Mouse (Mus musculus) intestine, embryonic 15.5 days (tissue): ENCODE measurements around the gene Eef1akmt3. TPM values are rescaled to one million over a fixed set of nuclear protein-coding genes. Genes with fewer than 3 reads are reported as not detected.

Experiments used
- ATAC-seq: fragments of 200-750 bp; cut with Nextera tagmentation; 2 replicates; pipeline ENCODE4 v1.8.0; 2017; ENCODE audit warnings: moderate TSS enrichment, moderate library complexity
- H3K27ac ChIP-seq: fragments of 300-500 bp; sonication (generic); 2 replicates; pipeline ENCODE4 v1.5.1; 2015; ENCODE audit warnings: mild to moderate bottlenecking, inconsistent platforms
- H3K27me3 ChIP-seq: fragments of 300-500 bp; sonication (generic); replicated peaks from 2 replicates; pipeline ENCODE4 v1.6.1; 2015; ENCODE audit warnings: inconsistent platforms
- H3K36me3 ChIP-seq: fragments of 300-500 bp; sonication (generic); 2 replicates; pipeline ENCODE4 v1.6.1; 2015; ENCODE audit warnings: inconsistent platforms
- H3K4me1 ChIP-seq: fragments of 300-500 bp; sonication (generic); replicated peaks from 2 replicates; pipeline ENCODE4 v1.6.1; 2015; ENCODE audit warnings: inconsistent platforms
- H3K4me2 ChIP-seq: fragments of 300-500 bp; sonication (generic); replicated peaks from 2 replicates; pipeline ENCODE4 v1.6.1; 2015; ENCODE audit warnings: mild to moderate bottlenecking, inconsistent platforms
- H3K4me3 ChIP-seq: fragments of 300-500 bp; sonication (generic); replicated peaks from 2 replicates; pipeline ENCODE4 v1.5.1; 2015; ENCODE audit warnings: inconsistent platforms
- H3K9ac ChIP-seq: fragments of 300-500 bp; sonication (generic); 2 replicates; pipeline ENCODE4 v1.6.1; 2015; ENCODE audit warnings: inconsistent platforms
- H3K9me3 ChIP-seq: fragments of 300-500 bp; sonication (generic); 2 replicates; pipeline ENCODE4 v1.6.1; 2016; ENCODE audit warnings: inconsistent platforms
- WGBS: fragments of 180-500 bp; shearing (Covaris S2); methylation state at CpG from one replicate; pipeline ENCODE4 v1.1.7; 2015; 5-methylcytosine and 5-hydroxymethylcytosine counted together
- polyA plus RNA-seq: library from polyadenylated mRNA; unstranded; fragments of >200 nt; fragmentation: Nextera tagmentation; extraction: Ambion mirVana; gene quantifications from 2 replicates; pipeline ENCODE4 v1.2.1, GENCODE M21; 2015

Eef1akmt3 gene
- polyA plus RNA-seq: 0.40 and 0.69 TPM in 2 replicates

GRCm38 (mm10) chr10:127041274-127041766 is at the start of gene Eef1akmt3, which contains the start of gene Mettl1:
Eef1akmt3 (minus strand) TSS chr10:127041513.
Mettl1 (plus strand) TSS chr10:127041414.
- WGBS: 1% methylated on average over 28 of the region's 28 CpGs
- Histone ChIP-seq H3K27me3 (0 out of 2 replicates have a peak, but pooled peaks cover 3% of the 10 kb centered on the region), H3K4me3 (peak within 1 kb of the TSS; percentile 85), H3K4me1 (peaks cover 11% of the 10 kb centered on the region), H3K9me3 (no peaks in the 10 kb centered on the region), H3K4me2 (peak within 1 kb of the TSS; percentile 97), H3K36me3 (0 out of 2 replicates have a peak, but pooled peaks cover 2% of the 10 kb centered on the region), H3K9ac (peak within 1 kb of the TSS; percentile 69), H3K27ac (peak within 1 kb of the TSS; percentile 71)
- ATAC-seq: peak; percentile 78

- no peak overlapping the region for H3K9ac ChIP-seq
- H3K27ac ChIP-seq: no peak overlapping the region
- H3K4me1 ChIP-seq: peaks cover 17% of the 10 kb centered on the region
- H3K27me3 ChIP-seq: peaks cover 57% of the 10 kb centered on the region
- H3K36me3 ChIP-seq: no peaks in the 10 kb centered on the region
- no peaks in the 10 kb centered on the region for H3K9me3 ChIP-seq
- ATAC-seq: peak; percentile 23; the same call in 1 of the 2 replicates
- H3K4me3 ChIP-seq: peak overlapping the region; percentile 18
- H3K4me2 ChIP-seq: peak overlapping the region; percentile 50
- 11% methylated on average over 57 of the region's 57 CpGs for WGBS
These were observed 49.5 kb upstream of the Eef1akmt3 start for GRCm38 (mm10) chr10:127090560-127091411.

GRCm38 (mm10) chr10:127085633-127086032 is 44.3 kb upstream of the Eef1akmt3 start:
- no peak overlapping the region for H3K9ac ChIP-seq
- no peak overlapping the region for H3K4me3 ChIP-seq
- H3K27me3 ChIP-seq: peaks cover 58% of the 10 kb centered on the region
- H3K4me2 ChIP-seq: no peak overlapping the region
- 63% methylated on average over 6 of the region's 6 CpGs for WGBS
- no peaks in the 10 kb centered on the region for H3K36me3 ChIP-seq
- peaks cover 20% of the 10 kb centered on the region for H3K4me1 ChIP-seq
- ATAC-seq: no peak
- H3K27ac ChIP-seq: no peak overlapping the region
- no peaks in the 10 kb centered on the region for H3K9me3 ChIP-seq

- H3K4me1 ChIP-seq: peaks cover 23% of the 10 kb centered on the region
- H3K27me3 ChIP-seq: peaks cover 58% of the 10 kb centered on the region
- H3K36me3 ChIP-seq: no peaks in the 10 kb centered on the region
- H3K9ac ChIP-seq: no peak overlapping the region
- no peaks in the 10 kb centered on the region for H3K9me3 ChIP-seq
- 79% methylated on average over 9 of the region's 9 CpGs for WGBS
- no peak overlapping the region for H3K4me3 ChIP-seq
- no peak overlapping the region for H3K27ac ChIP-seq
- ATAC-seq: no peak
- no peak overlapping the region for H3K4me2 ChIP-seq
These were observed 43.7 kb upstream of the Eef1akmt3 start for GRCm38 (mm10) chr10:127085052-127085451.

GRCm38 (mm10) chr10:127083915-127084306 is 42.6 kb upstream of the Eef1akmt3 start:
- no peak overlapping the region for H3K9ac ChIP-seq
- no peaks in the 10 kb centered on the region for H3K9me3 ChIP-seq
- H3K4me2 ChIP-seq: no peak overlapping the region
- WGBS: 27% methylated on average over 5 of the region's 5 CpGs
- peaks cover 34% of the 10 kb centered on the region for H3K4me1 ChIP-seq
- no peak overlapping the region for H3K4me3 ChIP-seq
- no peak overlapping the region for H3K27ac ChIP-seq
- ATAC-seq: no peak
- no peaks in the 10 kb centered on the region for H3K36me3 ChIP-seq
- H3K27me3 ChIP-seq: peaks cover 58% of the 10 kb centered on the region

GRCm38 (mm10) chr10:127083292-127083914 is 42.1 kb upstream of the Eef1akmt3 start:
- 26% methylated on average over 8 of the region's 8 CpGs for WGBS
- Histone ChIP-seq H3K4me1 (peaks cover 34% of the 10 kb centered on the region), H3K27me3 (peaks cover 61% of the 10 kb centered on the region), H3K4me3 (no peak overlapping the region), H3K36me3 (no peaks in the 10 kb centered on the region), H3K27ac (no peak overlapping the region), H3K9ac (no peak overlapping the region), H3K4me2 (no peak overlapping the region), H3K9me3 (no peaks in the 10 kb centered on the region)
- ATAC-seq: no peak

- no peak for ATAC-seq
- H3K9me3 ChIP-seq: no peaks in the 10 kb centered on the region
- WGBS: 28% methylated on average over 8 of the region's 8 CpGs
- no peak overlapping the region for H3K27ac ChIP-seq
- H3K36me3 ChIP-seq: no peaks in the 10 kb centered on the region
- H3K9ac ChIP-seq: no peak overlapping the region
- peaks cover 34% of the 10 kb centered on the region for H3K4me1 ChIP-seq
- peaks cover 65% of the 10 kb centered on the region for H3K27me3 ChIP-seq
- peak overlapping the region; percentile 92 for H3K4me2 ChIP-seq
- no peak overlapping the region for H3K4me3 ChIP-seq
These were observed 40.8 kb upstream of the Eef1akmt3 start for GRCm38 (mm10) chr10:127081996-127082620.

- H3K9me3 ChIP-seq: no peaks in the 10 kb centered on the region
- peak overlapping the region; percentile 14; the same call in 1 of the 2 replicates for H3K9ac ChIP-seq
- peak overlapping the region; percentile 23 for H3K4me3 ChIP-seq
- peak overlapping the region; percentile 92 for H3K4me2 ChIP-seq
- no peak overlapping the region for H3K27ac ChIP-seq
- ATAC-seq: no peak
- H3K27me3 ChIP-seq: peaks cover 69% of the 10 kb centered on the region
- H3K4me1 ChIP-seq: peaks cover 34% of the 10 kb centered on the region
- 5% methylated on average over 48 of the region's 48 CpGs for WGBS
- no peaks in the 10 kb centered on the region for H3K36me3 ChIP-seq
These were observed 39.8 kb upstream of the Eef1akmt3 start for GRCm38 (mm10) chr10:127080901-127081780.

GRCm38 (mm10) chr10:127079665-127080391 is 38.5 kb upstream of the Eef1akmt3 start:
- ATAC-seq: peak; percentile 9; the same call in 1 of the 2 replicates
- Histone ChIP-seq H3K9ac (peak overlapping the region; percentile 41), H3K4me1 (peaks cover 34% of the 10 kb centered on the region), H3K27ac (no peak overlapping the region), H3K9me3 (no peaks in the 10 kb centered on the region), H3K4me2 (peak overlapping the region; percentile 92), H3K4me3 (peak overlapping the region; percentile 48), H3K36me3 (no peaks in the 10 kb centered on the region), H3K27me3 (peaks cover 75% of the 10 kb centered on the region)
- WGBS: 4% methylated on average over 70 of the region's 70 CpGs

GRCm38 (mm10) chr10:127078677-127079575 is 37.6 kb upstream of the Eef1akmt3 start:
- peak overlapping the region; percentile 41 for H3K9ac ChIP-seq
- H3K27me3 ChIP-seq: peaks cover 75% of the 10 kb centered on the region
- H3K9me3 ChIP-seq: no peaks in the 10 kb centered on the region
- peak overlapping the region; percentile 92 for H3K4me2 ChIP-seq
- peak; percentile 34; the same call in 1 of the 2 replicates for ATAC-seq
- WGBS: 3% methylated on average over 39 of the region's 49 CpGs
- H3K36me3 ChIP-seq: no peaks in the 10 kb centered on the region
- no peak overlapping the region for H3K27ac ChIP-seq
- peaks cover 34% of the 10 kb centered on the region for H3K4me1 ChIP-seq
- peak overlapping the region; percentile 48 for H3K4me3 ChIP-seq
